Mouse (Mus musculus) thymus, postnatal 36 days (tissue): ENCODE data around the gene Agmat.
A peak's percentile ranks its signal among the peaks of the same experiment; 100 is the strongest.

Experiments used
- DNase-seq, 2 experiments: peaks; one replicate each; pipeline ENCODE4 v3.0.0; 2022; ENCODE audit warnings: mixed read lengths in 2 of 2

Agmat gene

GRCm38 (mm10) chr4:141746578-141747346, at the start of gene Agmat:
Agmat (plus strand) TSS chr4:141746672.
- no peak for DNase-seq

- no peak for DNase-seq
These were observed 41.8 kb upstream of the Agmat start for GRCm38 (mm10) chr4:141704625-141705024.

GRCm38 (mm10) chr4:141705331-141705730, 41.1 kb upstream of the Agmat start:
- DNase-seq = no peak

GRCm38 (mm10) chr4:141708005-141708404, 38.5 kb upstream of the Agmat start:
- no peak for DNase-seq

GRCm38 (mm10) chr4:141708971-141709370, 37.5 kb upstream of the Agmat start:
- DNase-seq = no peak

GRCm38 (mm10) chr4:141711250-141711649, 35.2 kb upstream of the Agmat start:
- DNase-seq = no peak

GRCm38 (mm10) chr4:141713598-141714142, 32.8 kb upstream of the Agmat start:
- DNase-seq = no peak

- no peak for DNase-seq
These were observed 31.4 kb upstream of the Agmat start for GRCm38 (mm10) chr4:141715027-141715426.

GRCm38 (mm10) chr4:141717633-141718032, 28.8 kb upstream of the Agmat start:
- DNase-seq = no peak

GRCm38 (mm10) chr4:141719304-141719703, 27.2 kb upstream of the Agmat start:
- no peak for DNase-seq

GRCm38 (mm10) chr4:141720761-141721523, 25.5 kb upstream of the Agmat start:
- DNase-seq = no peak

GRCm38 (mm10) chr4:141721961-141722360, 24.5 kb upstream of the Agmat start:
- no peak for DNase-seq

- peak; percentile 90 to 95 for DNase-seq
These were observed 23.5 kb upstream of the Agmat start, which contains the start of gene Ddi2 for GRCm38 (mm10) chr4:141722731-141723672. Ddi2 (minus strand) TSS chr4:141723419.

GRCm38 (mm10) chr4:141723673-141724068, 22.8 kb upstream of the Agmat start:
- DNase-seq = no peak

GRCm38 (mm10) chr4:141724594-141724993, 21.9 kb upstream of the Agmat start:
- DNase-seq = no peak

GRCm38 (mm10) chr4:141725277-141725676, 21.2 kb upstream of the Agmat start:
- no peak for DNase-seq

- DNase-seq = no peak
These were observed 20.7 kb upstream of the Agmat start for GRCm38 (mm10) chr4:141725738-141726137.

- DNase-seq = no peak
These were observed 17.2 kb upstream of the Agmat start for GRCm38 (mm10) chr4:141729266-141729665.

GRCm38 (mm10) chr4:141730401-141730800, 16.1 kb upstream of the Agmat start:
- DNase-seq = no peak

GRCm38 (mm10) chr4:141731766-141732165, 14.7 kb upstream of the Agmat start:
- DNase-seq = no peak

- peak; percentile 89 to 95 for DNase-seq
These were observed 11.8 kb upstream of the Agmat start for GRCm38 (mm10) chr4:141734446-141735205.

- no peak for DNase-seq
These were observed 11.3 kb upstream of the Agmat start for GRCm38 (mm10) chr4:141735206-141735560.
